Mouse (Mus musculus) lung, postnatal 0 days (tissue): ENCODE data around the gene Zdhhc16.

Source experiments
- CTCF ChIP-seq: IDR thresholded peaks from 2 replicates; pipeline ENCODE4 v1.5.1; 2016; ENCODE audit warnings: antibody characterized with exemption, mild to moderate bottlenecking
- EP300 ChIP-seq: IDR thresholded peaks from 2 replicates; pipeline ENCODE4 v1.6.1; 2016; ENCODE audit warnings: antibody characterized with exemption, mild to moderate bottlenecking, control low read depth

DNA sequence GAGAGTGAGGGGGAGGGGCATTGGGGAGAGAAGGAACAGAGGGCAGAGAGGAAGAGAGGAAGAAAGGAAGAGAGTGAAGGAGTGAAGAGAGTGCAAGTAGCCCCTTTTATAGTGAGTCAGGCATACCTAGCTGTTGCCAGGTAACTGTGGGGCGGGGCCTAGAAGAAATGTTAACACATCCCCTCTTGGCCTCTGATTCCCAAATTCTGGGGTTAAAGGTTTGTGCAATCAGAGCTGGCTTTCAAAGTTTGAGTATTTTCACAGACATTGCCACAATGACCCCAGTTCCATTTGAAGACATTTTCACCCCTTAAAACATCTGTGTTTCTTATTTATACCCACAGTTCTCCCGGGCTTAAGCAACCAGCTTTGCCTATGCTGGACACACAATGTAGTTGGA is 28.0 kb upstream of the Zdhhc16 start:
- TF ChIP-seq CTCF (no peak), EP300 (no peak)
